Mouse (Mus musculus) lung, postnatal 0 days (tissue): ENCODE measurements around the gene Spred1. TPM values are rescaled to one million over a fixed set of nuclear protein-coding genes. Genes with fewer than 3 reads are reported as not detected.
A peak's percentile ranks its signal among the peaks of the same experiment; 100 is the strongest.

Experiments used
- ATAC-seq: fragments of 200-750 bp; cut with Nextera tagmentation; 2 replicates; pipeline ENCODE4 v1.8.0; 2017; ENCODE audit warnings: moderate library complexity
- DNase-seq: peaks from one replicate; pipeline ENCODE4 v3.0.0-alpha.2; 2016; ENCODE audit warnings: low spot score
- H3K27ac ChIP-seq: fragments of 300-500 bp; sonication (generic); 2 replicates; pipeline ENCODE4 v1.5.1; 2014; ENCODE audit warnings: antibody characterized with exemption, mild to moderate bottlenecking, low read length, mixed read lengths
- H3K27me3 ChIP-seq: fragments of 300-500 bp; sonication (generic); replicated peaks from 2 replicates; pipeline ENCODE4 v1.6.1; 2014; ENCODE audit warnings: low read length, mixed read lengths; ENCODE audit not compliant: insufficient read depth
- H3K36me3 ChIP-seq: fragments of 300-500 bp; sonication (generic); 2 replicates; pipeline ENCODE4 v1.6.1; 2014; ENCODE audit warnings: low read length, mixed read lengths; ENCODE audit not compliant: insufficient read depth
- H3K4me1 ChIP-seq: fragments of 300-500 bp; sonication (generic); 2 replicates; pipeline ENCODE4 v1.6.1; 2014; ENCODE audit warnings: antibody characterized with exemption, low read depth, low read length, mixed read lengths; ENCODE audit not compliant: insufficient read depth
- H3K4me2 ChIP-seq: fragments of 300-500 bp; sonication (generic); replicated peaks from 2 replicates; pipeline ENCODE4 v1.6.1; 2014; ENCODE audit warnings: low read depth, mild to moderate bottlenecking, low read length, moderate library complexity, mixed read lengths
- H3K4me3 ChIP-seq: fragments of 300-500 bp; sonication (generic); 2 replicates; pipeline ENCODE4 v1.5.1; 2014; ENCODE audit warnings: low read depth, low read length
- H3K9ac ChIP-seq: fragments of 300-500 bp; sonication (generic); replicated peaks from 2 replicates; pipeline ENCODE4 v1.6.1; 2014; ENCODE audit warnings: low read depth, mild to moderate bottlenecking
- H3K9me3 ChIP-seq: fragments of 300-500 bp; sonication (generic); 2 replicates; pipeline ENCODE4 v1.6.1; 2016; ENCODE audit warnings: low read length, mixed read lengths
- CTCF ChIP-seq: IDR thresholded peaks from 2 replicates; pipeline ENCODE4 v1.5.1; 2016; ENCODE audit warnings: antibody characterized with exemption, mild to moderate bottlenecking
- EP300 ChIP-seq: IDR thresholded peaks from 2 replicates; pipeline ENCODE4 v1.6.1; 2016; ENCODE audit warnings: antibody characterized with exemption, mild to moderate bottlenecking, control low read depth
- WGBS: fragments of 180-500 bp; shearing (Covaris S2); extraction: QIAGEN DNeasy Blood & Tissue Kit; methylation state at CpG from one replicate; pipeline ENCODE4 v1.1.7; 2014; 5-methylcytosine and 5-hydroxymethylcytosine counted together
- polyA plus RNA-seq: library from polyadenylated mRNA; unstranded; fragments of >200 nt; fragmentation: Nextera tagmentation; extraction: Ambion mirVana; gene quantifications from 2 replicates; pipeline ENCODE4 v1.2.1, GENCODE M21; 2015

Gene Spred1
- polyA plus RNA-seq, 1 experiment from 2014 or later = 12.5 TPM

DNA sequence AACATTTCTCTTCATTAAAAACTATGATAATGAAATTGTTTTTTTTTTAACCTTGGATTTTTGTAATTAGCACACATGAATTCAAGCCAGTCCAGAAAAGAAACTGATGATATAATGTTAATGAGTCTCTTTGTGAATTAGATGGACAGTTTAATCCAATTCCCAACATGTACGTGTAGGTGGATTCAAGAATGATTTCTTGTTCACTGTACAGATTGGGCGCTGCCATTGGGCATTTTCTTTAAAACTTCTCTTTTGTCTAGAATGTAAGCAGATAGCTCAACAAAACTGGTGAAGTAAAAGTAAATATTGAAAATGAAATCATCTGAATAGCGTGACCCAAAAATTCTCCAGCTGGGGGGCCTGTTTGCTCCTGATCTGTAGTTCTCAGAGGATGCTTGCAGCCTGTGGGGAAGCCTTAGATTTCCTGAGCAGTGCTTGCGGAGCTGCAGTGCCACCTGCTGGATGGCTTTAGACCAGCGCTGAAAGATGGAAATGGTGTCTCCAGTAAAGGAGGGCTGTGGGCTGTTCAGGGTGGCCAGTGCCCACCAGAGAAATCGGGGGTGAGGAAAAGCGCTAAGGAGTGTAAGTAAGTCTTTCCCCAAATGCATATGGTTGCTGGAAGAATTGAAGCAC is 59.2 kb downstream of the Spred1 start:
- TF ChIP-seq EP300 (no peak), CTCF (peak; percentile 95)
- Histone ChIP-seq H3K4me2 (no peak overlapping the region), H3K27ac (no peak overlapping the region), H3K4me3 (no peak overlapping the region), H3K36me3 (peaks cover 5% of the 10 kb centered on the region; the same call in 1 of the 2 replicates), H3K9ac (no peak overlapping the region), H3K27me3 (no peaks in the 10 kb centered on the region), H3K9me3 (no peaks in the 10 kb centered on the region), H3K4me1 (no peaks in the 10 kb centered on the region)
- WGBS = 36% methylated on average over 7 of the region's 7 CpGs
- ATAC-seq (peak; percentile 73), DNase-seq (peak; percentile 82)

DNA sequence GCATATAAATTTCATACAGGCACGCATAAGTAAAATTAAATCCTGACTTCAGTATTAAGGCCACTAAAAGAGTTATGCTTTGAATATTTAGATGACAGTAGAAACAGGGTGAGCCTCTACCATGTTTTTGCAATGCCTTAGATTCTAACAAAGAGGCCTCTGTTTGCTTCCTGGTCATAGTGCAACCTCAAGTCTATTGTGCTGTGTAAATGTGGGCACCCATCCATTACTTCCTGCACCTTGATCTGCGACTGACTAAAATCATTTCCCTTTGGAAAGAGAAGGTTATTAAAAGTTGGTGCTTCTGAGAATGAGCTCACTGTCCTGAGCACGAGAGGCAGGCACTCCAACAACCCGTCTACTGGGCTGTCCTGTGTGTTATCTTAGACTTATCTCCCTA is 64.4 kb downstream of the Spred1 start:
- H3K9me3 ChIP-seq = no peaks in the 10 kb centered on the region
- H3K27ac ChIP-seq = no peak overlapping the region
- no peak overlapping the region for H3K4me3 ChIP-seq
- no peaks in the 10 kb centered on the region for H3K4me1 ChIP-seq
- ATAC-seq = no peak
- DNase-seq = no peak
- H3K36me3 ChIP-seq = peaks cover 5% of the 10 kb centered on the region; the same call in 1 of the 2 replicates
- H3K27me3 ChIP-seq = no peaks in the 10 kb centered on the region
- H3K4me2 ChIP-seq = no peak overlapping the region
- 63% methylated on average over 4 of the region's 4 CpGs for WGBS
- no peak overlapping the region for H3K9ac ChIP-seq
- TF ChIP-seq CTCF (no peak), EP300 (no peak)

DNA sequence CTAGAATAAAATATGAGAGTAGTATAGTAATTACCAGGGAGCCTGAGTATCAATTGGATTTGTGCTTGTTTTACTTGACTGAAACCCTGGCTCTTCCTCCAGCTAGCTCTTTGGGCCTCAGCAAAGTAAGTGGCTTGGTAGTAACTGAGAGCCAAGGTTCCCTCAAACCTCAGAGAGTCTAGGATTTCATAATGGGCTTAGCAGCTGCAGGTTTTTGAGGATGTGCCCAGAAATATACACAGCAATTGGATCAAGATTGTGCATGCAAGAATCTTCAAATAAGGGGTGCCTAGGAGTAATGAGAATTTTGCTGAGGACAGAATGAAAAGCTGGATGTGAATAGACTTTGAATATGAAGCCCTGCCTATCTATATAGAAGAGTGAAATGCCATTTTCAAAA is 69.7 kb downstream of the Spred1 start:
- H3K9me3 ChIP-seq = no peaks in the 10 kb centered on the region
- H3K27ac ChIP-seq = no peak overlapping the region
- no peak overlapping the region for H3K4me2 ChIP-seq
- no peak overlapping the region for H3K4me3 ChIP-seq
- H3K9ac ChIP-seq = no peak overlapping the region
- DNase-seq (no peak), ATAC-seq (no peak)
- H3K27me3 ChIP-seq = no peaks in the 10 kb centered on the region
- no peaks in the 10 kb centered on the region for H3K4me1 ChIP-seq
- no peak for TF ChIP-seq CTCF
- TF ChIP-seq EP300 = no peak
- no peaks in the 10 kb centered on the region for H3K36me3 ChIP-seq

DNA sequence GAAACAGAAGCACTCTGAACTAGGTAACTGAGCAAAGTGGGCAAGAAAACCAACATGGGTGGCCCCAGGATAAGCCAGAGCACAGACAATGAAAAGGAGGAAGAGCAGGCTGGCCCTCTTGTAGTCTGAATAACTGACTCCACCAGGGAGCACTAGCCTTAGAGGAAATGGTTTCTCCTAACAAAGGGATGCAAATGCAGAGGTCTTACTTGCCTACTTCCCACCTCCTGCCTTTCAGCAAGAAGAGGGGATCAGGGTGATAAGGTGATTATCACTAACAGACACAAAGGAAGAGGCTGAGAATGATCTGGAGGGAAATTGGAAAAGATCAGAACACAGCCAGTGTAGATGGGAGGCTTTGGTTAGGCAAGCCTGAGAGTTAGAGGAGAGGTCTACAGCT is 73.1 kb downstream of the Spred1 start:
- H3K4me1 ChIP-seq = no peaks in the 10 kb centered on the region
- no peak for TF ChIP-seq CTCF
- TF ChIP-seq EP300 = no peak
- H3K9ac ChIP-seq = no peak overlapping the region
- H3K4me2 ChIP-seq = no peak overlapping the region
- H3K27ac ChIP-seq = no peak overlapping the region
- no peaks in the 10 kb centered on the region for H3K9me3 ChIP-seq
- ATAC-seq (no peak), DNase-seq (no peak)
- no peaks in the 10 kb centered on the region for H3K27me3 ChIP-seq
- no peaks in the 10 kb centered on the region for H3K36me3 ChIP-seq
- no peak overlapping the region for H3K4me3 ChIP-seq

DNA sequence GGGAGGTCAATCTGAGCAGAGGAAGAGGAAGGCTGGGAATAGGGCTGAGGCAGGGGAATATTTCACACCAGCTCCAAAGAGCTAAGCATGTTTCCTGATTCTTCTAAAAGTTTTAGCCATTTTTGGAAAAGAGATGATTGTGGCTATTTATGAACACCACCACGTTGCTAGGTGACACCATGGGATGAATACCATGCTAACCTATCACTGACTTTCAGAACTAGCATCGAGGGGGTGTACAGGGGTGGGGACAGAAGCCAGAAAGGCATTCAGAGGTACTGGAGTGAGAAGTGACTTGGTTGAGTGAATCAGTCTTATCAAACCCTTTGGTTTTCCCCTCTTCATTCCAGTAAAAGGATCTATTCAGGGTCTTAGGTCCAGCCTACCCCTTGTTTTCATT is 74.0 kb downstream of the Spred1 start:
- ATAC-seq = no peak
- Histone ChIP-seq H3K27ac (no peak overlapping the region), H3K9me3 (no peaks in the 10 kb centered on the region), H3K36me3 (no peaks in the 10 kb centered on the region), H3K9ac (no peak overlapping the region), H3K4me2 (no peak overlapping the region), H3K4me1 (no peaks in the 10 kb centered on the region), H3K27me3 (no peaks in the 10 kb centered on the region), H3K4me3 (no peak overlapping the region)
- 50% methylated on average over 2 of the region's 2 CpGs for WGBS
- no peak for DNase-seq
- no peak for TF ChIP-seq EP300
- TF ChIP-seq CTCF = no peak

DNA sequence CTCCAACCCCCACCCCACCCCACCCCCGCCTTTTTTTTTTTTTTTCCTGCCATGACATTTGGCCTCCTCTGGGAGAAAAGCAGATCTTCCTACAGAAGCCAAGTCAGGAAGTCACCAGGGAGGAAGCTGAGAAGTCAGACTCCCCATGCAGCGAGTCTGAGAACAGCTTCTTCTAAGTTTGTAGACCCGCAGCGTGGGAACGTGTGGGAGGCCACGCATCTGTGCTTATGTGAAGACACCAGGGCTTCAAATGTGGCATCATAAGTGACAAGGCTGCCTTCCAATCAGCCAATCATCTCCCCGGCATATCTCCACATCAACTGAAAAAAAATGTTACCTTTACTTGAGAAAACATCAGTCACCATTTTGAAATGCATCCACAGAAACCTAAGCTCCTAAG is 74.4 kb downstream of the Spred1 start:
- TF ChIP-seq CTCF (no peak), EP300 (no peak)
- no peaks in the 10 kb centered on the region for H3K27me3 ChIP-seq
- no peak overlapping the region for H3K9ac ChIP-seq
- no peaks in the 10 kb centered on the region for H3K4me1 ChIP-seq
- no peak overlapping the region for H3K4me2 ChIP-seq
- H3K4me3 ChIP-seq = no peak overlapping the region
- H3K36me3 ChIP-seq = no peaks in the 10 kb centered on the region
- 61% methylated on average over 7 of the region's 7 CpGs for WGBS
- DNase-seq = no peak
- no peak for ATAC-seq
- H3K27ac ChIP-seq = no peak overlapping the region
- H3K9me3 ChIP-seq = no peaks in the 10 kb centered on the region

DNA sequence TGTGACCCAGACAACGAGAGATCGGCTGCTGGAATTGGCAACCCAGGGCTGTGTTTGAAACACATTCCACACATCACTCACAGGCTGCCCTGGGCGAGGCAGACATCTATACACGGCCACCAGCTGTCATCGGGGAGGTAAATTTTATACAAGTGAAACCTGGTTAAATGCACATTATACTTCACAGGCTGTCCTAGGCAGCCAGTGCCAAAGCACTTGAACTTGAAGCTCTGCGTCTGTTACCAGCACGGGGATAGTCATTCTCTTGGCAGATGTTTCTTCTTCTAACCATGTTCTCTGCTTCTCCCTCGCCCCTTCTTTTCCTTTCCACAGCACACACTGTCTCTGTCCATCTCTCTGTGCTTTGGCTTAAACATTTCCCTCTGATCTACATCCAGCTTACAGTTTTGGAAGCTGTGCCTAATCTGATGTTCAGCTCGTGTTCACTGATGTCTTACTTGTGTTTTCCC is 79.7 kb downstream of the Spred1 start:
- peak; percentile 84 for ATAC-seq
- TF ChIP-seq CTCF = no peak
- peak; percentile 53; the same call in 1 of the 2 replicates for TF ChIP-seq EP300
- H3K4me2 ChIP-seq = no peak overlapping the region
- no peak overlapping the region for H3K9ac ChIP-seq
- no peaks in the 10 kb centered on the region for H3K4me1 ChIP-seq
- no peak overlapping the region for H3K4me3 ChIP-seq
- peak; percentile 88 for DNase-seq
- no peaks in the 10 kb centered on the region for H3K9me3 ChIP-seq
- WGBS = 36% methylated on average over 9 of the region's 9 CpGs
- no peaks in the 10 kb centered on the region for H3K36me3 ChIP-seq
- no peak overlapping the region for H3K27ac ChIP-seq
- no peaks in the 10 kb centered on the region for H3K27me3 ChIP-seq
